Mouse (Mus musculus): ENCODE data around the gene Cradd.

- TF ChIP-seq CTCF (IDR thresholded peaks at IDR 0.05; ENCODE audit: extremely low read depth, insufficient read length, insufficient replicate concordance, low read depth, low read length) (no peak), POLR2A (IDR thresholded peaks at IDR 0.05; ENCODE audit: low read depth, low read length) (no peak)
These were observed 54.8 kb downstream of the Cradd start for GRCm38 (mm10) chr10:95269151-95269550.

Measured in small intestine, adult 2 months (tissue).